Mouse (Mus musculus): ENCODE results near the gene Fam187b.

GRCm38 (mm10) chr7:30959786-30960349 is 13.7 kb upstream of the Fam187b start:
- TF ChIP-seq CTCF (IDR thresholded peaks at IDR 0.05; ENCODE audit: borderline replicate concordance, control insufficient read depth, extremely low read depth, insufficient read depth, low read length, poor library complexity) = no peak
- TF ChIP-seq POLR2A (IDR thresholded peaks at IDR 0.05; ENCODE audit: control insufficient read depth, extremely low read depth, insufficient read depth, low read length, poor library complexity) = no peak
